Mouse (Mus musculus): ENCODE data around the gene Lrif1. TPM values are rescaled to one million over a fixed set of nuclear protein-coding genes. Genes with fewer than 3 reads are reported as not detected.
"Not testable (repeated sequence)": the region's sequence is repeated elsewhere in the genome, so short reads cannot be mapped to it uniquely, and the experiment has no call there.

The Lrif1 gene
- polyA plus RNA-seq (2014; fragmentation: Nextera tagmentation; extraction: Ambion mirVana), result 18.6 and 26.4 TPM in 2 replicates

GRCm38 (mm10) chr3:106684830-106685229, at the start of gene Lrif1:
Lrif1 (plus strand) TSS chr3:106684987.
- Histone ChIP-seq H3K27ac (replicated peaks; ENCODE audit: low read depth, low read length) (no peak within 1 kb of the TSS), H3K27me3 (ENCODE audit: control insufficient read depth, insufficient read depth, low read length) (no peaks in the 10 kb centered on the region), H3K9ac (replicated peaks; ENCODE audit: low read length) (peak within 1 kb of the TSS; percentile 74), H3K4me2 (ENCODE audit: low read depth, low read length) (peak within 1 kb of the TSS; percentile 39), H3K9me3 (replicated peaks; ENCODE audit: control insufficient read depth, low read length) (no peaks in the 10 kb centered on the region), H3K36me3 (replicated peaks; ENCODE audit: control insufficient read depth, insufficient read depth, low read depth, low read length) (no peaks in the 10 kb centered on the region), H3K4me3 (ENCODE audit: low read depth, low read length) (peak within 1 kb of the TSS; percentile 56), H3K4me1 (ENCODE audit: control insufficient read depth, insufficient read depth, low read length) (no peaks in the 10 kb centered on the region)
- DNase-seq (ENCODE audit: low spot score) (peak; percentile 88), ATAC-seq (replicated peaks; ENCODE audit: insufficient number of reproducible peaks, low FRiP score, low TSS enrichment, low read depth) (peak; percentile 99)
- WGBS, result under 1% methylated on average over 20 of the region's 20 CpGs

- not testable (repeated sequence) for H3K4me1 ChIP-seq (ENCODE audit: control insufficient read depth, insufficient read depth, low read length); H3K4me2 ChIP-seq (ENCODE audit: low read depth, low read length); DNase-seq (ENCODE audit: low spot score); H3K9ac ChIP-seq (replicated peaks; ENCODE audit: low read length); H3K27ac ChIP-seq (replicated peaks; ENCODE audit: low read depth, low read length); ATAC-seq (replicated peaks; ENCODE audit: insufficient number of reproducible peaks, low FRiP score, low TSS enrichment, low read depth); H3K9me3 ChIP-seq (replicated peaks; ENCODE audit: control insufficient read depth, low read length); H3K27me3 ChIP-seq (ENCODE audit: control insufficient read depth, insufficient read depth, low read length); H3K36me3 ChIP-seq (replicated peaks; ENCODE audit: control insufficient read depth, insufficient read depth, low read depth, low read length); H3K4me3 ChIP-seq (ENCODE audit: low read depth, low read length)
- WGBS, result 71% methylated on average over 14 of the region's 14 CpGs
These were observed 12.0 kb upstream of the Lrif1 start for GRCm38 (mm10) chr3:106672811-106673210.

DNA sequence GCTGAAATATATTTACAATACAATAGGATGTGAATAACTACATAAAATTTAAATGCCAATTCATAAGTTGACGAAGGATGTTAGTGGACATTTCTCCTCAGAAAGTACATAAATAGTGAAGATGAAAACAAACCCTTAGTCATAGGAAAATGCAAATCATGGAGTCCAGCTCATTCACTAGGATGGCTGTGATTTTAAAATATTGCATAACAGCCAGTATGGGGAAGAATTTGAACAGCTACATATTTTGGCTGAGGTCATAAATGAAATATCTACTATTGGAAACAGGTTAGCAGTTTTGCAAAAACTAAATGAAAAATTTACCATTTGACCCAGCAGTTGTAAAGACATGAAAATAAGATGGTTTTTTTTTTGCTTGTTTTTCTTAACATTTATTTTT, 594 bp downstream of the Lrif1 start:
- no peak for ATAC-seq (replicated peaks; ENCODE audit: insufficient number of reproducible peaks, low FRiP score, low TSS enrichment, low read depth)

DNA sequence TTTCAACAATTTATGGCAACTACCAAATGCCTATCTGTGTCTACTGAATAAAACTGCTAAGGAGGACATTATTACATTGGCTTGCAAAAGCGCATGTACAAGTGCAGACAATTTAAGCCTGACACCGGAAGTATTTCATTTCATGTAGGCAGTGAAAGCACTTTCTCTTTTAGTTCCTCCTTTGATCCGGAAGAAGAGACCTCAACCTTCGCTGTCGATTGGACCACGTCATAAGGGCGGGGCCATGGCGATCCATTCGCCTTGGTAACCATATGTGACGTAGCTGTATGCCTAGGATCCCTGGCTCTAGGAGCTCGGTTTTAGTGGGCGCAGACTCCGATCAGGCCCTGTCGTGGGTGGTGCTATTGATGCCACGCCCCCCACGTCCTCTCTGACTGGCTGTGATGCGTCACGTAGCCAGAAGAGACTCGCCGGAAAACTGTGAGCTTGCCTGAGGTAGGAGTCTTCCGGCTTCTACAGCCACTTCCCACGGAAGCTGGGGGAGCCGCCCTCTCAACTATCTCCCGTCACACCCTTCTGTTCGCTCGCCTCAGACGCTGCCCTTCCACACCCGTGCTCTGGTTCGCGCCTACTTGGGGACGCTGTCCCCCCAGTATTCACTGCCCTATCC, 36.7 kb downstream of the Lrif1 start:
- Histone ChIP-seq H3K4me2 (ENCODE audit: low read depth, low read length) (peak overlapping the region; percentile 54), H3K9me3 (replicated peaks; ENCODE audit: control insufficient read depth, low read length) (no peaks in the 10 kb centered on the region), H3K36me3 (replicated peaks; ENCODE audit: control insufficient read depth, insufficient read depth, low read depth, low read length) (no peaks in the 10 kb centered on the region), H3K27me3 (ENCODE audit: control insufficient read depth, insufficient read depth, low read length) (no peaks in the 10 kb centered on the region), H3K27ac (replicated peaks; ENCODE audit: low read depth, low read length) (peak overlapping the region; percentile 63; the same call in 1 of the 2 replicates), H3K4me1 (ENCODE audit: control insufficient read depth, insufficient read depth, low read length) (no peaks in the 10 kb centered on the region), H3K4me3 (ENCODE audit: low read depth, low read length) (peak overlapping the region; percentile 46), H3K9ac (replicated peaks; ENCODE audit: low read length) (peak overlapping the region; percentile 38)
- 1% methylated on average over 31 of the region's 31 CpGs for WGBS
- DNase-seq (ENCODE audit: low spot score) (peak; percentile 96), ATAC-seq (replicated peaks; ENCODE audit: insufficient number of reproducible peaks, low FRiP score, low TSS enrichment, low read depth) (peak; percentile 100)

More for the DNA sequence above, 594 bp downstream of the Lrif1 start:
- Histone ChIP-seq H3K27ac (replicated peaks; ENCODE audit: low read depth, low read length) (no peak overlapping the region), H3K27me3 (ENCODE audit: control insufficient read depth, insufficient read depth, low read length) (no peaks in the 10 kb centered on the region), H3K9me3 (replicated peaks; ENCODE audit: control insufficient read depth, low read length) (no peaks in the 10 kb centered on the region), H3K9ac (replicated peaks; ENCODE audit: low read length) (no peak overlapping the region), H3K4me3 (ENCODE audit: low read depth, low read length) (peak overlapping the region; percentile 56), H3K36me3 (replicated peaks; ENCODE audit: control insufficient read depth, insufficient read depth, low read depth, low read length) (no peaks in the 10 kb centered on the region), H3K4me2 (ENCODE audit: low read depth, low read length) (peak overlapping the region; percentile 39), H3K4me1 (ENCODE audit: control insufficient read depth, insufficient read depth, low read length) (no peaks in the 10 kb centered on the region)
- no peak for DNase-seq (ENCODE audit: low spot score)
- 40% methylated on average over 1 of the region's 1 CpGs for WGBS

DNA sequence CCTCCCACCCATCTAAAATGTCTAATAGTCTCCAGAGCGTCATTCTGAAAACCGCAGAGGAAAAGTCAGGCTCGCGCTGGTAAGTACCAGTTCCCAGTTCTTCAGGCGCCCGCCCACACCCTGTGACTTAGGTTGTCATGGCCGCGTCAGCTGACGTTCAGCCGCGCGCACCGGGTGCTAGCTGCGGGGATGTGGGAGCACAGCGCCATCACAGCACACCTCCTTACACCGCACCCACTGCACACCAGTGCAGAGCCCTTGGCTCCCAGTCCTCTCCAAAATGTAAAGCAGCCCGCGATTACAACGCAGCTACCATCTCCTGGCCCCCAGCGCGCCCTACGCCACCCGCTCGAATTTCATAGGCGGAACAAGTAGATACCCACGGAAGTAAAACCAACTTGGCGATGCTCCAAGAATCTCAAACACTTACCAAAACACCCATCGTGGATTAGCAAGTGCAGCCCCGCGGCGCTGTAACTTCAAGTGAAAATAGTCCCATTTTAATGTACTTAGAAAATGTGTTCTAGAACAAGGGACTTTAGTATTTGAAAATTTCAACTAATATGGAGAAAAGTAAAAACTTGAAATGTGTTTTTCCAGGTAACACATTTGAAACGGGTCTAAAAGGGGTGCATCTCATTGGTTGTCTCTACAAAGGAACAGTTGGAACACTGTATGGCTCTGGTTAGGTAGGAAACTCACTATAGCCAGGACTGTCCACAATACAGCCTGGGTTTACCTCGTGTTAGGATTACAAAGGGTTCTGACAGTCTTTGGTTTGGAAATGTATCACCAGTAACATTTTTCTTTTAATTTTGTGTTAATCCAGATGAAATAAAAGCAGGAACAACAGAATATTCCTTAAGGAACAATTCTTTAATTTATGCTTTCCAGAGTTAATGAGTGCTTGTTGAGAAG, 37.5 kb downstream of the Lrif1 start:
- Histone ChIP-seq H3K4me3 (ENCODE audit: low read depth, low read length) (peak overlapping the region; percentile 46), H3K4me2 (ENCODE audit: low read depth, low read length) (peak overlapping the region; percentile 54), H3K4me1 (ENCODE audit: control insufficient read depth, insufficient read depth, low read length) (no peaks in the 10 kb centered on the region), H3K27ac (replicated peaks; ENCODE audit: low read depth, low read length) (peak overlapping the region; percentile 63; the same call in 1 of the 2 replicates), H3K9ac (replicated peaks; ENCODE audit: low read length) (peak overlapping the region; percentile 38), H3K27me3 (ENCODE audit: control insufficient read depth, insufficient read depth, low read length) (no peaks in the 10 kb centered on the region), H3K36me3 (replicated peaks; ENCODE audit: control insufficient read depth, insufficient read depth, low read depth, low read length) (no peaks in the 10 kb centered on the region), H3K9me3 (replicated peaks; ENCODE audit: control insufficient read depth, low read length) (no peaks in the 10 kb centered on the region)
- peak; percentile 97 for ATAC-seq (replicated peaks; ENCODE audit: insufficient number of reproducible peaks, low FRiP score, low TSS enrichment, low read depth)
- DNase-seq (ENCODE audit: low spot score), result peak; percentile 82
- WGBS, result 1% methylated on average over 33 of the region's 33 CpGs

GRCm38 (mm10) chr3:106755898-106756297, 71.1 kb downstream of the Lrif1 start:
- H3K27me3 ChIP-seq (ENCODE audit: control insufficient read depth, insufficient read depth, low read length), result no peaks in the 10 kb centered on the region
- ATAC-seq (replicated peaks; ENCODE audit: insufficient number of reproducible peaks, low FRiP score, low TSS enrichment, low read depth) (no peak), DNase-seq (ENCODE audit: low spot score) (no peak)
- no peaks in the 10 kb centered on the region for H3K4me1 ChIP-seq (ENCODE audit: control insufficient read depth, insufficient read depth, low read length)
- no peak overlapping the region for H3K27ac ChIP-seq (replicated peaks; ENCODE audit: low read depth, low read length)
- H3K4me2 ChIP-seq (ENCODE audit: low read depth, low read length), result no peak overlapping the region
- H3K9ac ChIP-seq (replicated peaks; ENCODE audit: low read length), result no peak overlapping the region
- 46% methylated on average over 1 of the region's 1 CpGs for WGBS
- H3K36me3 ChIP-seq (replicated peaks; ENCODE audit: control insufficient read depth, insufficient read depth, low read depth, low read length), result no peaks in the 10 kb centered on the region
- H3K9me3 ChIP-seq (replicated peaks; ENCODE audit: control insufficient read depth, low read length), result no peaks in the 10 kb centered on the region
- H3K4me3 ChIP-seq (ENCODE audit: low read depth, low read length), result no peak overlapping the region

GRCm38 (mm10) chr3:106771834-106772233, 87.0 kb downstream of the Lrif1 start:
- Histone ChIP-seq H3K27me3 (ENCODE audit: control insufficient read depth, insufficient read depth, low read length) (no peaks in the 10 kb centered on the region), H3K4me1 (ENCODE audit: control insufficient read depth, insufficient read depth, low read length) (no peaks in the 10 kb centered on the region), H3K4me2 (ENCODE audit: low read depth, low read length) (no peak overlapping the region), H3K27ac (replicated peaks; ENCODE audit: low read depth, low read length) (no peak overlapping the region), H3K4me3 (ENCODE audit: low read depth, low read length) (no peak overlapping the region), H3K9ac (replicated peaks; ENCODE audit: low read length) (no peak overlapping the region), H3K36me3 (replicated peaks; ENCODE audit: control insufficient read depth, insufficient read depth, low read depth, low read length) (no peaks in the 10 kb centered on the region), H3K9me3 (replicated peaks; ENCODE audit: control insufficient read depth, low read length) (no peaks in the 10 kb centered on the region)
- WGBS, result 92% methylated on average over 1 of the region's 1 CpGs
- ATAC-seq (replicated peaks; ENCODE audit: insufficient number of reproducible peaks, low FRiP score, low TSS enrichment, low read depth), result no peak
- no peak for DNase-seq (ENCODE audit: low spot score)

DNA sequence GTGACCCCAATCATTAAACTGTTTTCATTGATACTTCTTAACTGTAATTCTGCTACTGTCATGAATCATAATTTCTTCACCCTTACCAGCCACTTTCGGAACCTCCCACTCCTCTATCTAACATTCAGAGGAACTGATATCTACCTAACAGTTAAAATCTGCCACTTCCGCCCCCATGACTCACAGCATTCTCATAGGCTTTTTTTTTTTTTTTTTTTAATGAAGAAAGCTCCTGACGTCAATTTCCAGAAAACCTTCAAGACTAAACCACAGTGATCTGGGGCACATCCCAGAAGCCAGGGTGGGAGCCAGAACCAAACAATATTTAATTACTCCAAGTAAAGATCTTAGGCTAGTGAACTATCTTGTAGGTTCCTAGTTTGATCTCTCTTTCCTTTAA, 100.3 kb downstream of the Lrif1 start:
- no peak overlapping the region for H3K4me3 ChIP-seq (ENCODE audit: low read depth, low read length)
- H3K27me3 ChIP-seq (ENCODE audit: control insufficient read depth, insufficient read depth, low read length), result no peaks in the 10 kb centered on the region
- H3K4me2 ChIP-seq (ENCODE audit: low read depth, low read length), result no peak overlapping the region
- H3K9me3 ChIP-seq (replicated peaks; ENCODE audit: control insufficient read depth, low read length), result no peaks in the 10 kb centered on the region
- no peak overlapping the region for H3K27ac ChIP-seq (replicated peaks; ENCODE audit: low read depth, low read length)
- 85% methylated on average over 3 of the region's 3 CpGs for WGBS
- ATAC-seq (replicated peaks; ENCODE audit: insufficient number of reproducible peaks, low FRiP score, low TSS enrichment, low read depth), result no peak
- H3K9ac ChIP-seq (replicated peaks; ENCODE audit: low read length), result no peak overlapping the region
- no peaks in the 10 kb centered on the region for H3K4me1 ChIP-seq (ENCODE audit: control insufficient read depth, insufficient read depth, low read length)
- H3K36me3 ChIP-seq (replicated peaks; ENCODE audit: control insufficient read depth, insufficient read depth, low read depth, low read length), result no peaks in the 10 kb centered on the region
- no peak for DNase-seq (ENCODE audit: low spot score)

Measured in embryonic facial prominence, embryonic 11.5 days (tissue).